Mouse (Mus musculus) neural tube, embryonic 13.5 days (tissue): Measurements from ENCODE around the gene Palld. TPM values are rescaled to one million over a fixed set of nuclear protein-coding genes. Genes with fewer than 3 reads are reported as not detected.
A peak's percentile ranks its signal among the peaks of the same experiment; 100 is the strongest.

Experiments used
- ATAC-seq: fragments of 200-750 bp; cut with Nextera tagmentation; 2 replicates; pipeline ENCODE4 v1.8.0; 2017; ENCODE audit warnings: low read depth, mild to moderate bottlenecking, moderate TSS enrichment, moderate library complexity
- H3K27ac ChIP-seq: fragments of 300-500 bp; sonication (generic); replicated peaks from 2 replicates; pipeline ENCODE4 v1.5.1; 2015; ENCODE audit warnings: moderate library complexity, mild to moderate bottlenecking, inconsistent platforms
- H3K27me3 ChIP-seq: fragments of 300-500 bp; sonication (generic); 2 replicates; pipeline ENCODE4 v1.6.1; 2015; ENCODE audit warnings: mild to moderate bottlenecking, inconsistent platforms
- H3K36me3 ChIP-seq: fragments of 300-500 bp; sonication (generic); 2 replicates; pipeline ENCODE4 v1.6.1; 2015; ENCODE audit warnings: mild to moderate bottlenecking, inconsistent platforms
- H3K4me1 ChIP-seq: fragments of 300-500 bp; sonication (generic); replicated peaks from 2 replicates; pipeline ENCODE4 v1.6.1; 2015; ENCODE audit warnings: inconsistent platforms
- H3K4me2 ChIP-seq: fragments of 300-500 bp; sonication (generic); 2 replicates; pipeline ENCODE4 v1.6.1; 2015; ENCODE audit warnings: inconsistent platforms, mild to moderate bottlenecking, moderate library complexity
- H3K4me3 ChIP-seq: fragments of 300-500 bp; sonication (generic); 2 replicates; pipeline ENCODE4 v1.5.1; 2015; ENCODE audit warnings: mild to moderate bottlenecking, inconsistent platforms
- H3K9ac ChIP-seq: fragments of 300-500 bp; sonication (generic); 2 replicates; pipeline ENCODE4 v1.6.1; 2015; ENCODE audit warnings: moderate library complexity, mild to moderate bottlenecking, inconsistent platforms
- H3K9me3 ChIP-seq: fragments of 300-500 bp; sonication (generic); 2 replicates; pipeline ENCODE4 v1.6.1; 2016; ENCODE audit warnings: inconsistent platforms
- WGBS: fragments of 180-500 bp; shearing (Covaris S2); methylation state at CpG from one replicate; pipeline ENCODE4 v1.1.7; 2015; 5-methylcytosine and 5-hydroxymethylcytosine counted together
- polyA plus RNA-seq: library from polyadenylated mRNA; unstranded; fragments of >200 nt; fragmentation: Nextera tagmentation; extraction: Ambion mirVana; gene quantifications from 2 replicates; pipeline ENCODE4 v1.2.1, GENCODE M21; 2015

Gene Palld
- polyA plus RNA-seq, 1 experiment from 2014 or later: 24.0 TPM

DNA sequence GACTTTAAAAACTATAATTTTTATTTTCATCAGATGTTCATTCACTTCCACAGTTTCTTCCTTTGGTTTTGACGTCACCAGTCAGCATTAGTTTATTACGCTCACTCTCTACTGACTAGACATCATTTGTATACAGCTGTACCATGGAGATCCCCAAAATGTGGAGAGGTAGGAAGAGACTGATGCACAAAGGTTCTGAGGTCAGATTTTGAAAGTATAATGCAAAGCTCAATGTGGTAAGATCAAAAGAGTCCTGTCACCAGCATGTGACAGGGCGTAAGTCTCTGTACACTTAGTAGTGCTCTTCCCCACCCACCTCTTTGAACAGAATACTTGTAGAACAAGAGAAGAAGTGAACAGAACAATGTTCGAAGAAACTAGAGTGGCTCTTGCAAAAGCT is 339.9 kb downstream of the Palld start:
- H3K9ac ChIP-seq: no peak overlapping the region
- no peaks in the 10 kb centered on the region for H3K27me3 ChIP-seq
- no peaks in the 10 kb centered on the region for H3K9me3 ChIP-seq
- no peak for ATAC-seq
- H3K4me2 ChIP-seq: no peak overlapping the region
- H3K4me3 ChIP-seq: no peak overlapping the region
- no peaks in the 10 kb centered on the region; the same call in 1 of the 2 replicates for H3K4me1 ChIP-seq
- H3K27ac ChIP-seq: no peak overlapping the region
- H3K36me3 ChIP-seq: no peaks in the 10 kb centered on the region
- 87% methylated on average over 4 of the region's 4 CpGs for WGBS

DNA sequence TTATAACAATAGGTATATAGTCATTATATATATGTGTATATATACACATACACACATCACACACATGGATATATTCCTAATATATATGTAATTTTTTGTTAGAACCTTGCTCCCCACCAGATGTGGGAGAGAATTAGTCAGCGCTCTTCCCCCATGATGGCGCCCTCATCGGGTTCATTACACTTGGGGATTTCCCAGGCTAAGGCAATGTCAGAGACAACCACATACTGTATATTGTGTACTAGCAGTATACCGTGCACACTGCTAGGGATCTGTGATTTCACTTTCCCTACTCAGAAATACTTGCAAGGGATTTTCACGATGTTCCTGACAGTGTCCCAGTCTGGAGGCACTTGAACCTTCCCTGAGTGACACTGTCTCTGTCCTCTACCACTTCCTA is 341.3 kb downstream of the Palld start:
- H3K4me3 ChIP-seq: no peak overlapping the region
- no peak overlapping the region for H3K9ac ChIP-seq
- H3K4me2 ChIP-seq: no peak overlapping the region
- no peak overlapping the region for H3K27ac ChIP-seq
- no peaks in the 10 kb centered on the region; the same call in 1 of the 2 replicates for H3K4me1 ChIP-seq
- 95% methylated on average over 5 of the region's 5 CpGs for WGBS
- no peaks in the 10 kb centered on the region for H3K9me3 ChIP-seq
- no peaks in the 10 kb centered on the region for H3K27me3 ChIP-seq
- H3K36me3 ChIP-seq: no peaks in the 10 kb centered on the region
- ATAC-seq: no peak

DNA sequence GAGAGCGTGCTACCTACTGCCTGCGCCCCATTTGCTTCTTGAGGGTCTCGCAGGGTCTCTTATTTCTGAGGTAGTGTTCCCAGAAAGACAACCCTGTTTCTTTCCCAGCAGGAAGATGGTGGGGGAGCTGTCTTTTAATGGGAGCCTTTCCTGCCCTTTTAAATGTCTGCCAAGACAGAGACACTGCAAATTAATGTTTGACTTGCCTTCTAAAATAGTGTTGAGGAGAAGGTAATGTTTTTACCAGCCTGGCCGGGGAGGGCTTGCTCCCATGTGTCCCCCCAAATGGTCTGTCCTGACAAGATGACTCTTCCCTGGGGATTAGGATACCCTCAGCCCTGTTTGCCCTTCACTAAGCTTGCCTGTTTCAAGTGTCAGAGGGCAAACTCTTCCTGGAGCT is 342.5 kb downstream of the Palld start:
- H3K36me3 ChIP-seq: no peaks in the 10 kb centered on the region
- H3K9ac ChIP-seq: no peak overlapping the region
- no peak overlapping the region for H3K4me3 ChIP-seq
- H3K27me3 ChIP-seq: no peaks in the 10 kb centered on the region
- no peak overlapping the region for H3K27ac ChIP-seq
- ATAC-seq: no peak
- no peaks in the 10 kb centered on the region for H3K9me3 ChIP-seq
- peaks cover 6% of the 10 kb centered on the region; the same call in 1 of the 2 replicates for H3K4me1 ChIP-seq
- H3K4me2 ChIP-seq: no peak overlapping the region
- WGBS: 93% methylated on average over 4 of the region's 4 CpGs

DNA sequence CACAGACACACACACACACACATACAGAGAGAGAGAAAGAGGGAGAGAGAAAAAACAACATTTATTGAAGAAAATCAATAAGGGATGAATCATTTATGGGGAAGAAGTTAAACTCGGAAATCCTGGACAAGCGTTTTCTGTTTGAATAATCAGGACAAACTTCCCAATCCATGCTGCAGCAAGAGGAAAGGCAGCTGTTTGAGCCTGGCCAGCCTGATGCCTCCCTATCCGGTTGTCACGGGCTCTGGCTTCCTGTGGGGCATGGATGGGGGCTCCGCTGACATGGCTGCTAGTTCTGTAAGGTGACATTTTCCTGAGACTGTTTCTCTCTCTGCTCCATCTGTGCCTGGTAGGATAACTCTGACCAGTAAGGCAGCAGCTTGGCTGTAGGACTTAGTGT is 343.0 kb downstream of the Palld start:
- Histone ChIP-seq H3K4me2 (no peak overlapping the region), H3K4me1 (peaks cover 6% of the 10 kb centered on the region; the same call in 1 of the 2 replicates), H3K27me3 (no peaks in the 10 kb centered on the region), H3K9ac (no peak overlapping the region), H3K36me3 (no peaks in the 10 kb centered on the region), H3K9me3 (no peaks in the 10 kb centered on the region), H3K4me3 (no peak overlapping the region), H3K27ac (no peak overlapping the region)
- 86% methylated on average over 5 of the region's 5 CpGs for WGBS
- no peak for ATAC-seq

DNA sequence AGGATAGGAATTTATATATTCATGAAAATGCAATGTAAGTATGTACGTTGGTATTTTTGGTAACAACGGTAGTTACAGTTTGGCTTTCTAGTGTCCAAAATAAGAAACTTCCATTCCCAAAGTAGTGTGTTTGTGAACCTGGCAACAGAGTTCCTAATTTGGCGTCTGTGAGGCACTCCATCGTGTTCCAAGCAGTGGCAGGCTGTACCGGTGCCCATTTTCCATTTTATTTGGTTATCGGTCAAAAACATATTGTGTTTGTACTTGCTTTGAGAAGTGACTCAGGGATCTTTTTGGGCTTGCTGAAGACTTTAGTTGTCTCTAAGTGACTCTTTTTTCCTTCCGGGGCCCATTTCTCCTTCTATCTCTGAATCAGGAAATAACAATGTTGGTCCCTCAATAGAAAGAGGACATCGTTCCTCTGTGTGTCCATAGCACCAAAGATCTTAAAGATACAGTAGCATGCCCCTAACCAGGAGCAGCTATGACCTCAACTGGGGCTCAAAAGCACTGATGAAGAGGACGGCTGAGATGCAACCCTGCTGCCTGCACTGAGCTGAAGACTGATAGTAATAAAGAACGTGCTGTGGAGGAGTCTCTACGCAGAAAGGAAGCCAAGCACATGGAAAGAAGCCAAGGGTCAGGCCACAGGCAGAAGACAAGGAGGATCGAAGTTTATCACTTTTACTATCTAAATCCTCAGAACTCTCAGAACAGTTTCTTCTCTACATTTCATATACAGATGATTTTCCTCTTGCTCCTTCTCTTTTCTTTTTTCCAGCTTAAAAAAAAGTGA is 344.2 kb downstream of the Palld start:
- ATAC-seq: no peak
- Histone ChIP-seq H3K27me3 (no peaks in the 10 kb centered on the region), H3K9ac (no peak overlapping the region), H3K4me2 (no peak overlapping the region), H3K9me3 (no peaks in the 10 kb centered on the region), H3K4me1 (peaks cover 6% of the 10 kb centered on the region; the same call in 1 of the 2 replicates), H3K36me3 (no peaks in the 10 kb centered on the region), H3K27ac (no peak overlapping the region), H3K4me3 (no peak overlapping the region)
- WGBS: 91% methylated on average over 12 of the region's 12 CpGs

DNA sequence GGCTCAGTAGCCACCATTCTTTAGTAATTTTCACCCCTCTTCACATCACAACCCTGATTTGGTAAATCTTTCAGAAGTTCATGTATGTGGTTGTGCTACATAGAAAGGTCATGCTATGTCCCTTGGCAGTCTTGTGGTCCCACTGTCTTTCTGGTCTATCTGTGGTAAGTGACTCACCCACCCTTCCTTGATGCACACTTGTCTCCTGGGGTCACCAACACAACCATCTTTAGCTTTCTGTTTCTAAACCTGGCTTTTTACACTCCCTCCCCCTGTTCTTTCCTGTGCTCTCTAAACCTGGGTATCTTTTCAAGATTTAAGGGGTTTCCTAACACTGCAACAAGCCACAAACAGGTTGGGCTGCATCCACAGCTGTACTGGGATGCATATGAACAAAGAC is 345.5 kb downstream of the Palld start:
- Histone ChIP-seq H3K27me3 (no peaks in the 10 kb centered on the region), H3K9me3 (no peaks in the 10 kb centered on the region), H3K4me2 (no peak overlapping the region), H3K27ac (no peak overlapping the region), H3K4me3 (no peak overlapping the region), H3K4me1 (peaks cover 6% of the 10 kb centered on the region; the same call in 1 of the 2 replicates), H3K9ac (no peak overlapping the region), H3K36me3 (no peaks in the 10 kb centered on the region)
- no peak for ATAC-seq

DNA sequence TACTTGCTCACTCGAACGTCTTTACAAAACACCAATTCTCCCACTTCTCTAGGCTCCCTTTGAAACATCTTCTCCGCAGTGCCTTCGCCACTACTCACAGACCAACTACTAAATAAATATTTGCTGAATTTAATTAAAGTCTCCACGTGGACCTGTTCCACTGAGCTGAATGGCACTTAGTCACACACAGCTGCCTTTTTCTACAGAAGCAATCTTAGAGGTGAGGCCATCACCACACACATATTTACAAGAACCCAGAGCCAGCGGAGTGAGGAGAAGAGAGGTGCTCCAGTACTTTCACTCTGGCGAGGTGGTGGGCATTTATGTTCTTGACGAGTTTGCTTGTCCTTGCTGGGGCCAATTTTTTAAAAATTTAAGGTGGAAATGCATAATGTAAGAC is 346.3 kb downstream of the Palld start:
- H3K9ac ChIP-seq: no peak overlapping the region
- H3K27ac ChIP-seq: no peak overlapping the region
- WGBS: 66% methylated on average over 8 of the region's 8 CpGs
- H3K4me2 ChIP-seq: no peak overlapping the region
- H3K9me3 ChIP-seq: no peaks in the 10 kb centered on the region
- ATAC-seq: no peak
- no peaks in the 10 kb centered on the region for H3K36me3 ChIP-seq
- H3K27me3 ChIP-seq: no peaks in the 10 kb centered on the region
- H3K4me1 ChIP-seq: peaks cover 6% of the 10 kb centered on the region; the same call in 1 of the 2 replicates
- no peak overlapping the region for H3K4me3 ChIP-seq

DNA sequence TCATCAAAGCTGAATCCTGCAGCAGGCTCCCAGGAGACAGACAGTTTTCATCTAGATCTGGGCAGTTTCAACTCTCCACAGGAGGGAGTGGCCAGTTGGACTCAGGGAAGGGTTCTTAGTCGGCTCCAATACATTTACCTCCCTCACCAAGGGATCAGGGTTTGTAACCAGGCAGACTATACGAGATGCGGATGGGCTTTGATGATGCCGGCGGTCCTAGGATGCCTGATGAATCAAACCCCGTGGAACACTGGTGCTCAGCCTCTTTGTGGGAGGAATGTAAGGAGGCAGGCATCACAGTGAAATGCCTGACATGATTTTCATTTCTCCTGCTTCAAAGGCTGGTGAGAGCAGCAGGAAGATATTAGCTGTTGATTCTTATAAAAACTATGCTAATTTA is 347.1 kb downstream of the Palld start:
- peaks cover 6% of the 10 kb centered on the region; the same call in 1 of the 2 replicates for H3K4me1 ChIP-seq
- H3K27me3 ChIP-seq: no peaks in the 10 kb centered on the region
- H3K4me2 ChIP-seq: no peak overlapping the region
- H3K9me3 ChIP-seq: no peaks in the 10 kb centered on the region
- 0 out of 2 replicates have a peak, but pooled peaks cover 1% of the 10 kb centered on the region for H3K36me3 ChIP-seq
- no peak overlapping the region for H3K27ac ChIP-seq
- H3K4me3 ChIP-seq: no peak overlapping the region
- no peak for ATAC-seq
- 60% methylated on average over 6 of the region's 6 CpGs for WGBS
- no peak overlapping the region for H3K9ac ChIP-seq

DNA sequence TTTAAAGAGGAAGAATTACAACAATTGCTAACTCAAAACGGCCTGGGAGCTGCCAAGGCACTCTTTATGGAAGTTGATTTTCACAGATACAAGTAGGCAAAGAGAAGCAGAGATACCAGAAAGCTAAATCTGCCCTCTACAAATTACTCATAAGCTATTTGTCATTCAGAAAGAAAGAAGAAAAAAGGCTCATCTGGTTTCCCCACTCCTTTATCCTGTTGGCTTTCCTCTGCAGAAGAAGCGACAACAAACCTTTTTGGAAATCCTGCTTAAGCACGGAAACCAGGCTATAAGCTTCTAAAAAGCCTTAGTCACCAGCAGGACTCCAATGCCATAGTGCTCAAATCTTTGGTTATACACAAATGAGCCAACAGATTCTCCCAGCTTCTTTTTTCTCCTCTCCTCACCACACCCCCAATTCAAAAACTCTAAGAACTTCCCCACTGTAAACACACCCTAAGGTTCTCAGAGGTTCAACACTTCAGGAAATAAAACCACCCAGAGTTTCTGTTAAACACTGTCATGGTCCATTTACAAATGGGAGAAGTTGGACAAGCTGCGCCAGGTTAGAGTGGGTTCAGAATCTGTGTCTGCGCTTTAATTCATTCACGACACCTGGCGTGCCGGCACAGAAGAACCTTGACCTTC is 349.6 kb downstream of the Palld start:
- Histone ChIP-seq H3K9ac (no peak overlapping the region), H3K27ac (no peak overlapping the region), H3K4me3 (no peak overlapping the region), H3K9me3 (peaks cover 17% of the 10 kb centered on the region; the same call in 1 of the 2 replicates), H3K27me3 (no peaks in the 10 kb centered on the region), H3K36me3 (peaks cover 20% of the 10 kb centered on the region), H3K4me1 (peaks cover 6% of the 10 kb centered on the region; the same call in 1 of the 2 replicates), H3K4me2 (no peak overlapping the region)
- no peak for ATAC-seq
- 80% methylated on average over 8 of the region's 8 CpGs for WGBS

DNA sequence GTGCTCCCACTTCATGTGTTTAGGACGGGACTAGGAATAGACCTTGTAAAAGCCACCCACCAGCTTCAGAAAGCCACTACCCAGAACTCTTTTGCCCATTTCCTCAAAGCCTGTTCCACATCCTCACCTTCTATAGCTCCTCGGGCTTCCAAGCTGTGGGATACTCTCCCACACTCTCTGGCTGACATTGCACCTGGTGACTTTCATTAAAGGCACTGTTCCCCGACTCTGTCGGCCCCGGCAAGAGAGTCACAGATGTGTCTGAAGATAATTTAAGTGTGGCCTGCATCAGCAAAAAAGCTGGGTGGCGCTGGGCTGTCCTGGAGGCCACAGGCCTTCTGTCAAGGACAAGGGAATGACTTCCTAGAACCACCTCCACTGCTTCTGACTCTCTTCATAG is 350.3 kb downstream of the Palld start:
- H3K27ac ChIP-seq: no peak overlapping the region
- H3K9ac ChIP-seq: no peak overlapping the region
- H3K27me3 ChIP-seq: no peaks in the 10 kb centered on the region
- H3K4me2 ChIP-seq: no peak overlapping the region
- peaks cover 6% of the 10 kb centered on the region; the same call in 1 of the 2 replicates for H3K4me1 ChIP-seq
- H3K36me3 ChIP-seq: peaks cover 20% of the 10 kb centered on the region
- WGBS: 57% methylated on average over 6 of the region's 6 CpGs
- peaks cover 17% of the 10 kb centered on the region; the same call in 1 of the 2 replicates for H3K9me3 ChIP-seq
- no peak for ATAC-seq
- H3K4me3 ChIP-seq: no peak overlapping the region

DNA sequence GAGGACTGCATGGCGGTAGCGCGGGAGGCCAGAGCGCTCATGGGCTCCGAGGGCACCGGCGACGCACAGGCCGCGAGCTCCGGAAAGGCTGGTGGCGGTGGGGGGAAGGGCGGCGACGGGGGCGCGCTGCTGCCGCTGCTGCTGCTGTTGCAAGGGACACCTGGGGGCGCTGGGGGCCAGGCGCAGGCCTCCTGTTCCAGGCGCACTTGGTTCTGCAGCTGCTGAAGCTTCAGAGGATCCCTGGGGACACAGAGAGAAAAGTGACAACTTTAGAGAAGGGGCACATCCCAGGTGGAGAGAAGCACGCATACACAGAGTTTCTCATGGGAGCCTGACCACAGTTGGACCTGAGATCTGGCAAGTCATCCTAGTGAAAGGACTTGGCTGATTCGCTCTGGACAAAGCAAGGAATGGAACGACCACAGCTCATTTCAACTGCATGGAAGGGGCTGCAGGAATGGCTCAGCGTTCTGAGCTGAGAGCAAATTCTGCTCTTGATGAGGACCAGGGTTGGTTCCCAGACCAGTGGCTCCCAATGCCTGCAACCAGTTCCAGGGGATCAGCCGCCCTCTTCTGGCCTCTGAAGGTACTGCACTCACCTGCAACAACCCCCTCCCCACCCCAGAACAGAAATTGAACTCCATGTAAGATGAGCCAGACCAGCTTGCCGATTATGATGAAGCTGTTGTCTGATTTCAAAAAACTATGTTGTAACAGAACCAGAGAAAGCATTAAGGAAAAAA is 352.3 kb downstream of the Palld start:
- H3K27ac ChIP-seq: no peak overlapping the region
- peaks cover under 1% of the 10 kb centered on the region; the same call in 1 of the 2 replicates for H3K4me1 ChIP-seq
- 50% methylated on average over 27 of the region's 27 CpGs for WGBS
- no peak overlapping the region for H3K4me3 ChIP-seq
- H3K36me3 ChIP-seq: peaks cover 20% of the 10 kb centered on the region
- peak overlapping the region; percentile 17; the same call in 1 of the 2 replicates for H3K4me2 ChIP-seq
- H3K9me3 ChIP-seq: peaks cover 17% of the 10 kb centered on the region; the same call in 1 of the 2 replicates
- no peak overlapping the region for H3K9ac ChIP-seq
- no peak for ATAC-seq
- no peaks in the 10 kb centered on the region for H3K27me3 ChIP-seq

DNA sequence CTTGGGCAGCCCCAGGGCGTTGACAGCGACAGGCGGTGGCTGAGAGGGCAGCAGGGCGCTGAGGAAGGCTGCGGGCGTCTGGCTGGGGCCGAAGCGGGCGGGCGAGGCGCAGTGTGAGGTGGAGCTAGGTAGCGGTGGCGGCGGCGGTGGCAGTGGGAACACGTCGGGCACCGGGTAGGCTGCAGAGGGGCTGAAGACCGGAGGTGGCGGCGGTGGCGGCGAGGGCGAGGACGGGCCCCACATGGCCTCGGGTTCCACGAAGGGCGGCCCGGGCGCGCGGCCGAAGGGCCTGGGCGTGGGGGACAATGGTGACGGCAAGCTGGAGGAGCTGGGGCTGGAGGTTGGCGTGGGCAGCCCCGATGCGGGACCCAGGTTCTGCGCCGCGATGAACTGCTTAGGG is 352.9 kb downstream of the Palld start:
- ATAC-seq: no peak
- H3K4me1 ChIP-seq: no peaks in the 10 kb centered on the region; the same call in 1 of the 2 replicates
- H3K9ac ChIP-seq: no peak overlapping the region
- 70% methylated on average over 41 of the region's 41 CpGs for WGBS
- H3K9me3 ChIP-seq: peaks cover 17% of the 10 kb centered on the region; the same call in 1 of the 2 replicates
- H3K27me3 ChIP-seq: no peaks in the 10 kb centered on the region
- H3K36me3 ChIP-seq: peaks cover 20% of the 10 kb centered on the region
- H3K4me2 ChIP-seq: peak overlapping the region; percentile 17; the same call in 1 of the 2 replicates
- H3K4me3 ChIP-seq: no peak overlapping the region
- H3K27ac ChIP-seq: no peak overlapping the region
